Mouse (Mus musculus): ENCODE data around the gene Lsm12. TPM values are rescaled to one million over a fixed set of nuclear protein-coding genes. Genes with fewer than 3 reads are reported as not detected.
"Not testable (repeated sequence)": the region's sequence is repeated elsewhere in the genome, so short reads cannot be mapped to it uniquely, and the experiment has no call there.

Lsm12 gene
- total RNA-seq, 2 experiments from 2014 or later, result 102 to 105 TPM

GRCm38 (mm10) chr11:102188980-102189379, 3.9 kb upstream of the Lsm12 start:
- no peak for DNase-seq (ENCODE audit: low spot score)

GRCm38 (mm10) chr11:102186235-102186634, 1.1 kb upstream of the Lsm12 start:
- DNase-seq (ENCODE audit: low spot score), result no peak

GRCm38 (mm10) chr11:102185677-102186076, 581 bp upstream of the Lsm12 start:
- DNase-seq (ENCODE audit: low spot score), result no peak

- no peak for DNase-seq (ENCODE audit: low spot score)
Measured at GRCm38 (mm10) chr11:102184253-102184645, 847 bp downstream of the Lsm12 start.

GRCm38 (mm10) chr11:102179836-102180235, 5.3 kb downstream of the Lsm12 start:
- no peak for DNase-seq (ENCODE audit: low spot score)

GRCm38 (mm10) chr11:102168689-102169088, 16.4 kb downstream of the Lsm12 start:
- no peak for DNase-seq (ENCODE audit: low spot score)

GRCm38 (mm10) chr11:102167539-102167938, 17.6 kb downstream of the Lsm12 start:
- DNase-seq (ENCODE audit: low spot score), result no peak

- peak; percentile 54 for DNase-seq (ENCODE audit: low spot score)
Measured at GRCm38 (mm10) chr11:102165971-102166722, 18.9 kb downstream of the Lsm12 start.

- DNase-seq (ENCODE audit: low spot score), result peak; percentile 21
Measured at GRCm38 (mm10) chr11:102159781-102160180, 25.3 kb downstream of the Lsm12 start.

- DNase-seq (ENCODE audit: low spot score), result not testable (repeated sequence)
Measured at GRCm38 (mm10) chr11:102158024-102158423, 27.1 kb downstream of the Lsm12 start.

GRCm38 (mm10) chr11:102156786-102157089, 28.4 kb downstream of the Lsm12 start:
- DNase-seq (ENCODE audit: low spot score), result no peak

- peak; percentile 95 for DNase-seq (ENCODE audit: low spot score)
Measured at GRCm38 (mm10) chr11:102156039-102156785, 28.9 kb downstream of the Lsm12 start, which contains the start of gene Tmem101. Gene Tmem101, minus strand, starts transcription at chr11:102156404.

GRCm38 (mm10) chr11:102147213-102147989, 37.7 kb downstream of the Lsm12 start:
- DNase-seq (ENCODE audit: low spot score), result no peak

GRCm38 (mm10) chr11:102146531-102146930, 38.6 kb downstream of the Lsm12 start:
- no peak for DNase-seq (ENCODE audit: low spot score)

- no peak for DNase-seq (ENCODE audit: low spot score)
Measured at GRCm38 (mm10) chr11:102146005-102146404, 39.1 kb downstream of the Lsm12 start.

GRCm38 (mm10) chr11:102145471-102146001, 39.6 kb downstream of the Lsm12 start, which contains the start of gene Nags:
Gene Nags, plus strand, starts transcription at chr11:102145513.
- no peak for DNase-seq (ENCODE audit: low spot score)

- no peak for DNase-seq (ENCODE audit: low spot score)
Measured at GRCm38 (mm10) chr11:102144957-102145470, 40.1 kb downstream of the Lsm12 start.

GRCm38 (mm10) chr11:102142355-102142754, 42.7 kb downstream of the Lsm12 start:
- DNase-seq (ENCODE audit: low spot score), result no peak

GRCm38 (mm10) chr11:102140508-102140907, 44.6 kb downstream of the Lsm12 start:
- peak; percentile 65 for DNase-seq (ENCODE audit: low spot score)

GRCm38 (mm10) chr11:102138447-102138740, 46.7 kb downstream of the Lsm12 start:
- DNase-seq (ENCODE audit: low spot score), result peak; percentile 68

- DNase-seq (ENCODE audit: low spot score), result no peak
Measured at GRCm38 (mm10) chr11:102137625-102138446, 47.3 kb downstream of the Lsm12 start.
